Mouse (Mus musculus): ENCODE results near the gene Rps6ka3. TPM values are rescaled to one million over a fixed set of nuclear protein-coding genes. Genes with fewer than 3 reads are reported as not detected.

Gene Rps6ka3
- 7.2 and 7.7 TPM in 2 replicates for polyA plus RNA-seq (2014; fragmentation: Nextera tagmentation; extraction: Ambion mirVana)

- no peak within 1 kb of the TSS for H3K4me2 ChIP-seq (ENCODE audit: low read length)
- no peak for ATAC-seq (ENCODE audit: insufficient number of reproducible peaks, insufficient read depth, low FRiP score, low read depth)
- H3K9ac ChIP-seq (ENCODE audit: low read length), result no peak within 1 kb of the TSS
- 84% methylated on average over 4 of the region's 4 CpGs for WGBS
- H3K4me1 ChIP-seq (ENCODE audit: control insufficient read depth in 2 of 2, insufficient read depth in 2 of 2, low read length in 2 of 2), result 0 out of 4 replicates have a peak, but pooled peaks cover 0 to under 1% of the 10 kb centered on the region in 2 experiments
- no peak within 1 kb of the TSS for H3K4me3 ChIP-seq (ENCODE audit: control insufficient read depth in 1 of 2, insufficient read depth in 1 of 2, low read depth in 1 of 2, low read length in 2 of 2)
- H3K27ac ChIP-seq (replicated peaks in 1 of 2; ENCODE audit: control insufficient read depth in 1 of 2, insufficient read depth in 1 of 2, low read depth in 2 of 2, low read length in 2 of 2), result no peak within 1 kb of the TSS
- H3K27me3 ChIP-seq (ENCODE audit: control insufficient read depth, insufficient read depth, low read length), result no peaks in the 10 kb centered on the region
- no peaks in the 10 kb centered on the region for H3K9me3 ChIP-seq (ENCODE audit: control insufficient read depth, low read length)
- no peaks in the 10 kb centered on the region for H3K36me3 ChIP-seq (ENCODE audit: control insufficient read depth, insufficient read depth, low read length)
These were observed at the start of gene Rps6ka3 for GRCm38 (mm10) chrX:159210007-159210406. TSS of gene Rps6ka3 (plus strand) at chrX:159210307.

GRCm38 (mm10) chrX:159169200-159169599, 40.9 kb upstream of the Rps6ka3 start:
- Histone ChIP-seq H3K27ac (replicated peaks in 1 of 2; ENCODE audit: control insufficient read depth in 1 of 2, insufficient read depth in 1 of 2, low read depth in 2 of 2, low read length in 2 of 2) (no peak overlapping the region), H3K9ac (ENCODE audit: low read length) (no peak overlapping the region), H3K4me2 (ENCODE audit: low read length) (no peak overlapping the region), H3K36me3 (ENCODE audit: control insufficient read depth, insufficient read depth, low read length) (no peaks in the 10 kb centered on the region), H3K27me3 (ENCODE audit: control insufficient read depth, insufficient read depth, low read length) (no peaks in the 10 kb centered on the region), H3K4me3 (ENCODE audit: control insufficient read depth in 1 of 2, insufficient read depth in 1 of 2, low read depth in 1 of 2, low read length in 2 of 2) (no peak overlapping the region), H3K9me3 (ENCODE audit: control insufficient read depth, low read length) (no peaks in the 10 kb centered on the region), H3K4me1 (ENCODE audit: control insufficient read depth in 2 of 2, insufficient read depth in 2 of 2, low read length in 2 of 2) (peaks cover 0 to 6% of the 10 kb centered on the region in 2 experiments; a peak in 2 of 4 replicates)
- ATAC-seq (ENCODE audit: insufficient number of reproducible peaks, insufficient read depth, low FRiP score, low read depth), result no peak
- WGBS, result 66% methylated on average over 2 of the region's 2 CpGs

GRCm38 (mm10) chrX:159171579-159171978, 38.5 kb upstream of the Rps6ka3 start:
- no peaks in the 10 kb centered on the region for H3K27me3 ChIP-seq (ENCODE audit: control insufficient read depth, insufficient read depth, low read length)
- no peak overlapping the region for H3K4me2 ChIP-seq (ENCODE audit: low read length)
- ATAC-seq (ENCODE audit: insufficient number of reproducible peaks, insufficient read depth, low FRiP score, low read depth), result no peak
- no peaks in the 10 kb centered on the region for H3K36me3 ChIP-seq (ENCODE audit: control insufficient read depth, insufficient read depth, low read length)
- H3K27ac ChIP-seq (replicated peaks in 1 of 2; ENCODE audit: control insufficient read depth in 1 of 2, insufficient read depth in 1 of 2, low read depth in 2 of 2, low read length in 2 of 2), result no peak overlapping the region
- WGBS, result 65% methylated on average over 2 of the region's 2 CpGs
- peaks cover 0 to 6% of the 10 kb centered on the region in 2 experiments; a peak in 2 of 4 replicates for H3K4me1 ChIP-seq (ENCODE audit: control insufficient read depth in 2 of 2, insufficient read depth in 2 of 2, low read length in 2 of 2)
- H3K4me3 ChIP-seq (ENCODE audit: control insufficient read depth in 1 of 2, insufficient read depth in 1 of 2, low read depth in 1 of 2, low read length in 2 of 2), result no peak overlapping the region
- no peak overlapping the region for H3K9ac ChIP-seq (ENCODE audit: low read length)
- no peaks in the 10 kb centered on the region for H3K9me3 ChIP-seq (ENCODE audit: control insufficient read depth, low read length)

- Histone ChIP-seq H3K4me2 (ENCODE audit: low read length) (no peak overlapping the region), H3K9ac (ENCODE audit: low read length) (no peak overlapping the region), H3K4me1 (ENCODE audit: control insufficient read depth in 2 of 2, insufficient read depth in 2 of 2, low read length in 2 of 2) (no peaks in the 10 kb centered on the region), H3K9me3 (ENCODE audit: control insufficient read depth, low read length) (no peaks in the 10 kb centered on the region), H3K36me3 (ENCODE audit: control insufficient read depth, insufficient read depth, low read length) (no peaks in the 10 kb centered on the region), H3K27ac (replicated peaks in 1 of 2; ENCODE audit: control insufficient read depth in 1 of 2, insufficient read depth in 1 of 2, low read depth in 2 of 2, low read length in 2 of 2) (no peak overlapping the region), H3K4me3 (ENCODE audit: control insufficient read depth in 1 of 2, insufficient read depth in 1 of 2, low read depth in 1 of 2, low read length in 2 of 2) (no peak overlapping the region), H3K27me3 (ENCODE audit: control insufficient read depth, insufficient read depth, low read length) (no peaks in the 10 kb centered on the region)
- 74% methylated on average over 4 of the region's 4 CpGs for WGBS
- no peak for ATAC-seq (ENCODE audit: insufficient number of reproducible peaks, insufficient read depth, low FRiP score, low read depth)
These were observed 18.5 kb upstream of the Rps6ka3 start for GRCm38 (mm10) chrX:159191581-159191980.

- no peaks in the 10 kb centered on the region for H3K4me1 ChIP-seq (ENCODE audit: control insufficient read depth in 2 of 2, insufficient read depth in 2 of 2, low read length in 2 of 2)
- no peaks in the 10 kb centered on the region for H3K27me3 ChIP-seq (ENCODE audit: control insufficient read depth, insufficient read depth, low read length)
- H3K4me2 ChIP-seq (ENCODE audit: low read length), result no peak overlapping the region
- ATAC-seq (ENCODE audit: insufficient number of reproducible peaks, insufficient read depth, low FRiP score, low read depth), result no peak
- no peaks in the 10 kb centered on the region for H3K36me3 ChIP-seq (ENCODE audit: control insufficient read depth, insufficient read depth, low read length)
- H3K4me3 ChIP-seq (ENCODE audit: control insufficient read depth in 1 of 2, insufficient read depth in 1 of 2, low read depth in 1 of 2, low read length in 2 of 2), result no peak overlapping the region
- no peak overlapping the region for H3K27ac ChIP-seq (replicated peaks in 1 of 2; ENCODE audit: control insufficient read depth in 1 of 2, insufficient read depth in 1 of 2, low read depth in 2 of 2, low read length in 2 of 2)
- H3K9ac ChIP-seq (ENCODE audit: low read length), result no peak overlapping the region
- no peaks in the 10 kb centered on the region for H3K9me3 ChIP-seq (ENCODE audit: control insufficient read depth, low read length)
These were observed 10.6 kb upstream of the Rps6ka3 start for GRCm38 (mm10) chrX:159199495-159199894.

GRCm38 (mm10) chrX:159200101-159200500, 10.0 kb upstream of the Rps6ka3 start:
- H3K4me1 ChIP-seq (ENCODE audit: control insufficient read depth in 2 of 2, insufficient read depth in 2 of 2, low read length in 2 of 2), result no peaks in the 10 kb centered on the region
- no peak for ATAC-seq (ENCODE audit: insufficient number of reproducible peaks, insufficient read depth, low FRiP score, low read depth)
- H3K9me3 ChIP-seq (ENCODE audit: control insufficient read depth, low read length), result no peaks in the 10 kb centered on the region
- H3K9ac ChIP-seq (ENCODE audit: low read length), result no peak overlapping the region
- no peak overlapping the region for H3K4me2 ChIP-seq (ENCODE audit: low read length)
- H3K36me3 ChIP-seq (ENCODE audit: control insufficient read depth, insufficient read depth, low read length), result no peaks in the 10 kb centered on the region
- no peak overlapping the region for H3K27ac ChIP-seq (replicated peaks in 1 of 2; ENCODE audit: control insufficient read depth in 1 of 2, insufficient read depth in 1 of 2, low read depth in 2 of 2, low read length in 2 of 2)
- WGBS, result 62% methylated on average over 5 of the region's 5 CpGs
- H3K4me3 ChIP-seq (ENCODE audit: control insufficient read depth in 1 of 2, insufficient read depth in 1 of 2, low read depth in 1 of 2, low read length in 2 of 2), result no peak overlapping the region
- no peaks in the 10 kb centered on the region for H3K27me3 ChIP-seq (ENCODE audit: control insufficient read depth, insufficient read depth, low read length)

GRCm38 (mm10) chrX:159210892-159211583, 931 bp downstream of the Rps6ka3 start:
- Histone ChIP-seq H3K9me3 (ENCODE audit: control insufficient read depth, low read length) (no peaks in the 10 kb centered on the region), H3K9ac (ENCODE audit: low read length) (no peak overlapping the region), H3K4me2 (ENCODE audit: low read length) (no peak overlapping the region), H3K27me3 (ENCODE audit: control insufficient read depth, insufficient read depth, low read length) (no peaks in the 10 kb centered on the region), H3K27ac (replicated peaks in 1 of 2; ENCODE audit: control insufficient read depth in 1 of 2, insufficient read depth in 1 of 2, low read depth in 2 of 2, low read length in 2 of 2) (no peak overlapping the region), H3K36me3 (ENCODE audit: control insufficient read depth, insufficient read depth, low read length) (no peaks in the 10 kb centered on the region), H3K4me1 (ENCODE audit: control insufficient read depth in 2 of 2, insufficient read depth in 2 of 2, low read length in 2 of 2) (0 out of 4 replicates have a peak, but pooled peaks cover 0 to 2% of the 10 kb centered on the region in 2 experiments), H3K4me3 (ENCODE audit: control insufficient read depth in 1 of 2, insufficient read depth in 1 of 2, low read depth in 1 of 2, low read length in 2 of 2) (no peak overlapping the region)
- no peak for ATAC-seq (ENCODE audit: insufficient number of reproducible peaks, insufficient read depth, low FRiP score, low read depth)
- WGBS, result 51% methylated on average over 5 of the region's 5 CpGs

- Histone ChIP-seq H3K9me3 (ENCODE audit: control insufficient read depth, low read length) (no peaks in the 10 kb centered on the region), H3K4me1 (ENCODE audit: control insufficient read depth in 2 of 2, insufficient read depth in 2 of 2, low read length in 2 of 2) (0 out of 4 replicates have a peak, but pooled peaks cover 0 to 2% of the 10 kb centered on the region in 2 experiments), H3K27me3 (ENCODE audit: control insufficient read depth, insufficient read depth, low read length) (no peaks in the 10 kb centered on the region), H3K9ac (ENCODE audit: low read length) (no peak overlapping the region), H3K4me3 (ENCODE audit: control insufficient read depth in 1 of 2, insufficient read depth in 1 of 2, low read depth in 1 of 2, low read length in 2 of 2) (no peak overlapping the region), H3K36me3 (ENCODE audit: control insufficient read depth, insufficient read depth, low read length) (no peaks in the 10 kb centered on the region), H3K4me2 (ENCODE audit: low read length) (no peak overlapping the region), H3K27ac (replicated peaks in 1 of 2; ENCODE audit: control insufficient read depth in 1 of 2, insufficient read depth in 1 of 2, low read depth in 2 of 2, low read length in 2 of 2) (no peak overlapping the region)
- ATAC-seq (ENCODE audit: insufficient number of reproducible peaks, insufficient read depth, low FRiP score, low read depth), result no peak
- WGBS, result 34% methylated on average over 3 of the region's 3 CpGs
These were observed 5.1 kb downstream of the Rps6ka3 start for GRCm38 (mm10) chrX:159215253-159215652.
